Mouse (Mus musculus) midbrain, embryonic 16.5 days (tissue): Measurements from ENCODE around the gene S1pr4. TPM values are rescaled to one million over a fixed set of nuclear protein-coding genes. Genes with fewer than 3 reads are reported as not detected.

Experiments
- ATAC-seq: fragments of 200-750 bp; cut with Nextera tagmentation; 2 replicates; pipeline ENCODE4 v1.8.0; 2017; ENCODE audit warnings: moderate TSS enrichment
- H3K27ac ChIP-seq: fragments of 300-500 bp; sonication (generic); 2 replicates; pipeline ENCODE4 v1.5.1; 2014; ENCODE audit warnings: mild to moderate bottlenecking, low read length, mixed read lengths
- H3K27me3 ChIP-seq: fragments of 300-500 bp; sonication (generic); 2 replicates; pipeline ENCODE4 v1.6.1; 2014; ENCODE audit warnings: low read depth, low read length, mixed read lengths; ENCODE audit not compliant: control insufficient read depth, insufficient read depth
- H3K36me3 ChIP-seq: fragments of 300-500 bp; sonication (generic); 2 replicates; pipeline ENCODE4 v1.6.1; 2014; ENCODE audit warnings: mild to moderate bottlenecking, low read length, moderate library complexity, mixed read lengths; ENCODE audit not compliant: control insufficient read depth, insufficient read depth
- H3K4me1 ChIP-seq: fragments of 300-500 bp; sonication (generic); 2 replicates; pipeline ENCODE4 v1.6.1; 2014; ENCODE audit warnings: mild to moderate bottlenecking, low read length, mixed read lengths; ENCODE audit not compliant: control insufficient read depth, insufficient read depth
- H3K4me2 ChIP-seq: fragments of 300-500 bp; sonication (generic); 2 replicates; pipeline ENCODE4 v1.6.1; 2014; ENCODE audit warnings: mild to moderate bottlenecking, low read length, mixed read lengths
- H3K4me3 ChIP-seq: fragments of 300-500 bp; sonication (generic); 2 replicates; pipeline ENCODE4 v1.5.1; 2014; ENCODE audit warnings: low read depth, mild to moderate bottlenecking, low read length, moderate library complexity, mixed read lengths
- H3K9ac ChIP-seq: fragments of 300-500 bp; sonication (generic); 2 replicates; pipeline ENCODE4 v1.6.1; 2014; ENCODE audit warnings: low read depth, low read length, mixed read lengths
- H3K9me3 ChIP-seq: fragments of 300-500 bp; sonication (generic); replicated peaks from 2 replicates; pipeline ENCODE4 v1.6.1; 2014; ENCODE audit warnings: mild to moderate bottlenecking, low read length, mixed read lengths; ENCODE audit not compliant: control insufficient read depth, poor library complexity, severe bottlenecking
- WGBS: fragments of 180-500 bp; shearing (Covaris S2); extraction: QIAGEN DNeasy Blood & Tissue Kit; methylation state at CpG from one replicate; pipeline ENCODE4 v1.1.7; 2014; 5-methylcytosine and 5-hydroxymethylcytosine counted together
- polyA plus RNA-seq: library from polyadenylated mRNA; unstranded; fragments of >200 nt; fragmentation: Nextera tagmentation; extraction: Ambion mirVana; gene quantifications from 2 replicates; pipeline ENCODE4 v1.2.1, GENCODE M21; 2015

Gene S1pr4
- polyA plus RNA-seq, 1 experiment from 2014 or later: 0.44 TPM

- 2% methylated on average over 35 of the region's 35 CpGs for WGBS
- peak; percentile 40 for ATAC-seq
- Histone ChIP-seq H3K27ac (peak overlapping the region; percentile 89), H3K36me3 (peaks cover 5% of the 10 kb centered on the region; the same call in 1 of the 2 replicates), H3K27me3 (no peaks in the 10 kb centered on the region), H3K9ac (peak overlapping the region; percentile 96), H3K4me3 (peak overlapping the region; percentile 66), H3K9me3 (no peaks in the 10 kb centered on the region), H3K4me2 (peak overlapping the region; percentile 83), H3K4me1 (peaks cover 51% of the 10 kb centered on the region)
Observed at GRCm38 (mm10) chr10:81481605-81482532, 18.1 kb downstream of the S1pr4 start.

GRCm38 (mm10) chr10:81474461-81474860 is 25.5 kb downstream of the S1pr4 start:
- WGBS: 83% methylated on average over 10 of the region's 10 CpGs

GRCm38 (mm10) chr10:81473003-81473451 is 26.9 kb downstream of the S1pr4 start:
- Histone ChIP-seq H3K4me1 (peaks cover 44% of the 10 kb centered on the region), H3K27ac (peak overlapping the region; percentile 97)
- ATAC-seq: peak; percentile 83

More at GRCm38 (mm10) chr10:81474461-81474860, 25.5 kb downstream of the S1pr4 start:
- no peak overlapping the region for H3K4me2 ChIP-seq
- H3K4me3 ChIP-seq: no peak overlapping the region
- H3K27me3 ChIP-seq: no peaks in the 10 kb centered on the region
- H3K36me3 ChIP-seq: peaks cover 9% of the 10 kb centered on the region
- peaks cover 55% of the 10 kb centered on the region for H3K4me1 ChIP-seq
- H3K9me3 ChIP-seq: no peaks in the 10 kb centered on the region
- no peak overlapping the region for H3K9ac ChIP-seq
- no peak overlapping the region for H3K27ac ChIP-seq
- no peak for ATAC-seq

GRCm38 (mm10) chr10:81472403-81473002 is 27.4 kb downstream of the S1pr4 start:
- Histone ChIP-seq H3K27me3 (no peaks in the 10 kb centered on the region), H3K4me3 (peak overlapping the region; percentile 47), H3K36me3 (peaks cover 20% of the 10 kb centered on the region), H3K9me3 (no peaks in the 10 kb centered on the region), H3K4me2 (peak overlapping the region; percentile 86), H3K4me1 (peaks cover 39% of the 10 kb centered on the region), H3K27ac (peak overlapping the region; percentile 97), H3K9ac (peak overlapping the region; percentile 74)
- 3% methylated on average over 9 of the region's 18 CpGs for WGBS
- peak; percentile 47 for ATAC-seq

More at GRCm38 (mm10) chr10:81473003-81473451, 26.9 kb downstream of the S1pr4 start:
- H3K9ac ChIP-seq: peak overlapping the region; percentile 74
- peaks cover 15% of the 10 kb centered on the region for H3K36me3 ChIP-seq
- 2% methylated on average over 20 of the region's 22 CpGs for whole genome bisulfite sequencing
- peak overlapping the region; percentile 86 for H3K4me2 ChIP-seq
- no peaks in the 10 kb centered on the region for H3K27me3 ChIP-seq
- H3K9me3 ChIP-seq: no peaks in the 10 kb centered on the region
- peak overlapping the region; percentile 47 for H3K4me3 ChIP-seq

GRCm38 (mm10) chr10:81470454-81470853 is 29.5 kb downstream of the S1pr4 start:
- Histone ChIP-seq H3K4me2 (no peak overlapping the region; the same call in 1 of the 2 replicates), H3K27me3 (no peaks in the 10 kb centered on the region), H3K9me3 (no peaks in the 10 kb centered on the region), H3K4me3 (no peak overlapping the region), H3K36me3 (peaks cover 23% of the 10 kb centered on the region), H3K4me1 (peaks cover 32% of the 10 kb centered on the region), H3K27ac (no peak overlapping the region), H3K9ac (no peak overlapping the region)
- no peak for ATAC-seq
- WGBS: 64% methylated on average over 18 of the region's 18 CpGs

- Histone ChIP-seq H3K9me3 (no peaks in the 10 kb centered on the region), H3K4me2 (no peak overlapping the region), H3K4me1 (peaks cover 34% of the 10 kb centered on the region), H3K9ac (no peak overlapping the region), H3K4me3 (no peak overlapping the region), H3K36me3 (peaks cover 19% of the 10 kb centered on the region), H3K27me3 (no peaks in the 10 kb centered on the region), H3K27ac (no peak overlapping the region)
- 88% methylated on average over 5 of the region's 5 CpGs for WGBS
- ATAC-seq: no peak
Observed at GRCm38 (mm10) chr10:81469253-81469652, 30.7 kb downstream of the S1pr4 start.

GRCm38 (mm10) chr10:81467670-81468235 is 32.2 kb downstream of the S1pr4 start:
- Histone ChIP-seq H3K9me3 (no peaks in the 10 kb centered on the region), H3K36me3 (peaks cover 19% of the 10 kb centered on the region), H3K27ac (no peak overlapping the region), H3K4me2 (no peak overlapping the region), H3K4me3 (no peak overlapping the region), H3K9ac (no peak overlapping the region), H3K27me3 (no peaks in the 10 kb centered on the region), H3K4me1 (peaks cover 25% of the 10 kb centered on the region)
- 86% methylated on average over 16 of the region's 16 CpGs for WGBS
- ATAC-seq: no peak

- Histone ChIP-seq H3K27ac (no peak overlapping the region), H3K9ac (no peak overlapping the region), H3K27me3 (no peaks in the 10 kb centered on the region), H3K4me2 (no peak overlapping the region), H3K9me3 (no peaks in the 10 kb centered on the region), H3K4me1 (peaks cover 17% of the 10 kb centered on the region), H3K4me3 (no peak overlapping the region), H3K36me3 (peaks cover 22% of the 10 kb centered on the region)
- ATAC-seq: no peak
- WGBS: 73% methylated on average over 14 of the region's 14 CpGs
Observed at GRCm38 (mm10) chr10:81466881-81467280, 33.1 kb downstream of the S1pr4 start.
